Mouse (Mus musculus) lung, adult 2 months (tissue): Measurements from ENCODE around the gene Snrpa1.

Source experiments
- CTCF ChIP-seq: fragments of 200-500 bp; IDR thresholded peaks from 2 replicates; pipeline ENCODE4 v1.5.1; 2011; ENCODE audit warnings: mild to moderate bottlenecking, low read length, control low read depth; ENCODE audit not compliant: insufficient read depth
- POLR2A ChIP-seq: fragments of 200-500 bp; IDR thresholded peaks from 2 replicates; pipeline ENCODE4 v1.6.1; 2011; ENCODE audit warnings: low read depth, mild to moderate bottlenecking, control low read depth, low read length, borderline replicate concordance; ENCODE audit errors: extremely low read depth

GRCm38 (mm10) chr7:66094141-66094540 is 35.3 kb downstream of the Snrpa1 start:
- TF ChIP-seq CTCF (no peak), POLR2A (no peak)
